In genomic region chr10:79983670-79984069, GRCm38 (mm10) we compare ENCODE assay signal across 9 mouse cellular contexts. TPM values are rescaled to one million over a fixed set of nuclear protein-coding genes. Genes with fewer than 3 reads are reported as not detected.
DNase-seq lines count a peak whose midpoint lies in the region; ATAC-seq and TF ChIP-seq lines count a peak whose summit lies in the region.
"Had no signal": no experiment of that assay in that cellular context is flagged by ENCODE, and none has a peak within 500 bp of the region (broad histone marks: within the 10 kb centered on the region; RNA-seq: fewer than 3 reads in every experiment).

No protein-coding gene starts in this region.

- no peak for ATAC-seq in heart, postnatal 0 days (ENCODE audit: insufficient read depth, low read depth)
- ATAC-seq in neural tube, embryonic 15.5 days (ENCODE audit: low FRiP score), result no peak

- no peaks in the 10 kb centered on the region for H3K9me3 ChIP-seq in forebrain, embryonic 10.5 days
- H3K9me3 ChIP-seq in heart, postnatal 0 days (replicated peaks; ENCODE audit: control insufficient read depth, low read length), result no peaks in the 10 kb centered on the region
- H3K9me3 ChIP-seq in neural tube, embryonic 15.5 days (replicated peaks), result no peaks in the 10 kb centered on the region

- H3K79me2 ChIP-seq in C2C12 (ENCODE audit: control insufficient read depth, insufficient read depth), result peaks cover 58% of the 10 kb centered on the region

- under 1% methylated on average over 21 of the region's 21 CpGs for WGBS in bone marrow, adult 2 months
- 2% methylated on average over 21 of the region's 21 CpGs for WGBS in forebrain, embryonic 10.5 days
- WGBS in heart, postnatal 0 days, result under 1% methylated on average over 18 of the region's 21 CpGs
- WGBS in lung, adult 2 months, result 4% methylated on average over 21 of the region's 21 CpGs
- under 1% methylated on average over 19 of the region's 21 CpGs for WGBS in neural tube, embryonic 15.5 days

- peak overlapping the region; percentile 89 for H3ac ChIP-seq in C2C12 (ENCODE audit: control insufficient read depth, insufficient read length, low read depth)

- DNase-seq in forebrain, embryonic 10.5 days (ENCODE audit: extremely low spot score, low spot score), result peak; percentile 66
- no peak for DNase-seq in heart, postnatal 0 days (ENCODE audit: low spot score)
- peak in 1 of 2 experiments; percentile 61 for DNase-seq in layer of hippocampus, adult 2 months (ENCODE audit: low spot score in 2 of 2)
- peak; percentile 66 for DNase-seq in lung, adult 2 months
- peak; percentile 60 to 76 for DNase-seq in thymus, adult 18-20 months

- H3K36me3 ChIP-seq in C2C12 (ENCODE audit: control insufficient read depth, insufficient read depth), result peaks cover 18% of the 10 kb centered on the region
- peaks cover 38% of the 10 kb centered on the region for H3K36me3 ChIP-seq in forebrain, embryonic 10.5 days (replicated peaks)
- H3K36me3 ChIP-seq in heart, postnatal 0 days (replicated peaks; ENCODE audit: control insufficient read depth, insufficient read depth, low read length), result peaks cover 8% of the 10 kb centered on the region; the same call in 1 of the 2 replicates
- H3K36me3 ChIP-seq in neural tube, embryonic 15.5 days, result peaks cover 8% of the 10 kb centered on the region

- H3K4me3 ChIP-seq in C2C12 (ENCODE audit: insufficient read depth, poor library complexity, severe bottlenecking), result peak overlapping the region; percentile 96
- H3K4me3 ChIP-seq in bone marrow, adult 2 months (replicated peaks; ENCODE audit: control insufficient read depth, low read depth, low read length), result peak overlapping the region; percentile 82
- peak overlapping the region; percentile 80 for H3K4me3 ChIP-seq in forebrain, embryonic 10.5 days
- peak overlapping the region; percentile 74 for H3K4me3 ChIP-seq in heart, postnatal 0 days (ENCODE audit: low read depth, low read length)
- peak overlapping the region; percentile 81 for H3K4me3 ChIP-seq in layer of hippocampus, adult 2 months
- H3K4me3 ChIP-seq in lung, adult 2 months (replicated peaks; ENCODE audit: extremely low read depth, low read depth, low read length), result peak overlapping the region; percentile 85
- peak overlapping the region; percentile 61 for H3K4me3 ChIP-seq in neural tube, embryonic 15.5 days (replicated peaks)

- peaks cover 40% of the 10 kb centered on the region for H3K79me3 ChIP-seq in C2C12 (ENCODE audit: low read depth)

- H3K4me2 ChIP-seq in heart, postnatal 0 days (ENCODE audit: low read depth, low read length), result peak overlapping the region; percentile 93
- H3K4me2 ChIP-seq in neural tube, embryonic 15.5 days, result peak overlapping the region; percentile 96

- H3K4me1 ChIP-seq in bone marrow, adult 2 months (ENCODE audit: control insufficient read depth, insufficient read depth, low read length), result peaks cover 8% of the 10 kb centered on the region; the same call in 1 of the 2 replicates
- peaks cover 63% of the 10 kb centered on the region for H3K4me1 ChIP-seq in forebrain, embryonic 10.5 days
- H3K4me1 ChIP-seq in heart, postnatal 0 days (ENCODE audit: control insufficient read depth, insufficient read depth), result peaks cover 26% of the 10 kb centered on the region
- H3K4me1 ChIP-seq in lung, adult 2 months (ENCODE audit: control insufficient read depth, insufficient read depth, low read length), result peaks cover 27% of the 10 kb centered on the region
- peaks cover 62% of the 10 kb centered on the region for H3K4me1 ChIP-seq in neural tube, embryonic 15.5 days

- 0 out of 2 replicates have a peak, but pooled peaks have one; percentile 22 for TF ChIP-seq EP300 in heart, postnatal 0 days (IDR thresholded peaks at IDR 0.05; ENCODE audit: low read depth)

- H3K27me3 ChIP-seq in C2C12 (ENCODE audit: control insufficient read depth, insufficient read depth, insufficient read length), result no peaks in the 10 kb centered on the region
- peaks cover 26% of the 10 kb centered on the region for H3K27me3 ChIP-seq in forebrain, embryonic 10.5 days (ENCODE audit: poor library complexity, severe bottlenecking)
- no peaks in the 10 kb centered on the region for H3K27me3 ChIP-seq in heart, postnatal 0 days (ENCODE audit: control insufficient read depth, insufficient read depth, low read length)
- peaks cover 16% of the 10 kb centered on the region for H3K27me3 ChIP-seq in neural tube, embryonic 15.5 days (replicated peaks)

- peak overlapping the region; percentile 83 for H3K9ac ChIP-seq in heart, postnatal 0 days (replicated peaks; ENCODE audit: low read depth, low read length)
- H3K9ac ChIP-seq in neural tube, embryonic 15.5 days (replicated peaks), result peak overlapping the region; percentile 79

- no peak for TF ChIP-seq CTCF in C2C12 (IDR thresholded peaks at IDR 0.05; ENCODE audit: control insufficient read depth, insufficient read depth, insufficient read length)
- TF ChIP-seq CTCF in bone marrow, adult 2 months (IDR thresholded peaks at IDR 0.05; ENCODE audit: control insufficient read depth, insufficient read depth, low read length), result no peak
- no peak for TF ChIP-seq CTCF in heart, postnatal 0 days (IDR thresholded peaks at IDR 0.05; ENCODE audit: low read depth)
- TF ChIP-seq CTCF in layer of hippocampus, adult 2 months (conservative IDR thresholded peaks at IDR 0.05), result no peak
- TF ChIP-seq CTCF in lung, adult 2 months (IDR thresholded peaks at IDR 0.05; ENCODE audit: insufficient read depth, low read length), result no peak

- H3K27ac ChIP-seq in bone marrow, adult 2 months (ENCODE audit: control insufficient read depth, insufficient read depth, low read depth, low read length, poor library complexity), result peak overlapping the region; percentile 82
- H3K27ac ChIP-seq in forebrain, embryonic 10.5 days, result peak overlapping the region; percentile 92
- H3K27ac ChIP-seq in heart, postnatal 0 days (ENCODE audit: low read depth), result peak overlapping the region; percentile 98
- peak overlapping the region; percentile 92 for H3K27ac ChIP-seq in layer of hippocampus, adult 2 months
- H3K27ac ChIP-seq in neural tube, embryonic 15.5 days (replicated peaks), result peak overlapping the region; percentile 98

- peak; percentile 22; the same call in 1 of the 2 replicates for TF ChIP-seq POLR2A in bone marrow, adult 2 months (IDR thresholded peaks at IDR 0.05; ENCODE audit: borderline replicate concordance, control insufficient read depth, low read depth, low read length)
- no peak for TF ChIP-seq POLR2A in lung, adult 2 months (IDR thresholded peaks at IDR 0.05; ENCODE audit: borderline replicate concordance, extremely low read depth, low read depth, low read length)

RNA-seq across cellular contexts. Expression of gene Tmem259, which starts 0.5 kb away (rescaled TPM):
- 102 TPM for polyA plus RNA-seq in C2C12 (2012; fragmentation: generic; extraction: Trizol)
- polyA plus RNA-seq in bone marrow, adult 2 months (2011; ENCODE audit: insufficient read depth, insufficient read length, low replicate concordance, missing spikeins), result 78.6 and 131 TPM in 2 replicates
- 8.4 and 9.6 TPM in 2 replicates for polyA plus RNA-seq in forebrain, embryonic 10.5 days (2016; fragmentation: Nextera tagmentation; extraction: Ambion mirVana)
- total RNA-seq in heart, postnatal 0 days (2014; rRNA removed; ENCODE audit: low replicate concordance), result 162 and 182 TPM in 2 replicates
- polyA plus RNA-seq in heart, postnatal 0 days (2015; fragmentation: Nextera tagmentation; extraction: Ambion mirVana), result 18.0 and 18.1 TPM in 2 replicates
- 100 to 1,000 TPM; 124 TPM for total RNA-seq in layer of hippocampus, adult 2 months (2021)
- 294 and 318 TPM in 2 replicates for polyA plus RNA-seq in lung, adult 2 months (2012; rRNA removed)
- polyA plus RNA-seq in neural tube, embryonic 15.5 days (2015; fragmentation: Nextera tagmentation; extraction: Ambion mirVana), result 21.3 and 24.7 TPM in 2 replicates

RNA-seq across cellular contexts. Expression of gene Cnn2, which starts 4.7 kb away (rescaled TPM):
- polyA plus RNA-seq in C2C12 (2012; fragmentation: generic; extraction: Trizol), result 437 TPM
- polyA plus RNA-seq in bone marrow, adult 2 months (2011; ENCODE audit: insufficient read depth, insufficient read length, low replicate concordance, missing spikeins), result 41.7 and 92.4 TPM in 2 replicates
- polyA plus RNA-seq in forebrain, embryonic 10.5 days (2016; fragmentation: Nextera tagmentation; extraction: Ambion mirVana), result 222 and 226 TPM in 2 replicates
- 142 and 158 TPM in 2 replicates for total RNA-seq in heart, postnatal 0 days (2014; rRNA removed; ENCODE audit: low replicate concordance)
- 126 and 149 TPM in 2 replicates for polyA plus RNA-seq in heart, postnatal 0 days (2015; fragmentation: Nextera tagmentation; extraction: Ambion mirVana)
- 1 to 10 TPM; 5.4 to 5.6 TPM for total RNA-seq in layer of hippocampus, adult 2 months (2021)
- 387 and 395 TPM in 2 replicates for polyA plus RNA-seq in lung, adult 2 months (2012; rRNA removed)
- polyA plus RNA-seq in neural tube, embryonic 15.5 days (2015; fragmentation: Nextera tagmentation; extraction: Ambion mirVana), result 31.6 and 76.4 TPM in 2 replicates

RNA-seq across cellular contexts. Expression of gene Abca7, which starts 12.6 kb away (rescaled TPM):
- polyA plus RNA-seq in C2C12 (2012; fragmentation: generic; extraction: Trizol), result 10.7 TPM
- polyA plus RNA-seq in bone marrow, adult 2 months (2011; ENCODE audit: insufficient read depth, insufficient read length, low replicate concordance, missing spikeins), result 54.3 and 96.9 TPM in 2 replicates
- 2.9 and 3.1 TPM in 2 replicates for polyA plus RNA-seq in forebrain, embryonic 10.5 days (2016; fragmentation: Nextera tagmentation; extraction: Ambion mirVana)
- total RNA-seq in heart, postnatal 0 days (2014; rRNA removed; ENCODE audit: low replicate concordance), result 10.4 and 11.4 TPM in 2 replicates
- 1.9 TPM in 2 replicates for polyA plus RNA-seq in heart, postnatal 0 days (2015; fragmentation: Nextera tagmentation; extraction: Ambion mirVana)
- total RNA-seq in layer of hippocampus, adult 2 months (2021), result 10 to 100 TPM; 10.7 to 11.0 TPM
- polyA plus RNA-seq in lung, adult 2 months (2012; rRNA removed), result 31.4 and 38.2 TPM in 2 replicates
- polyA plus RNA-seq in neural tube, embryonic 15.5 days (2015; fragmentation: Nextera tagmentation; extraction: Ambion mirVana), result 5.2 and 5.6 TPM in 2 replicates

RNA-seq across cellular contexts. Expression of gene Grin3b, which starts 13.2 kb away (rescaled TPM):
- polyA plus RNA-seq in C2C12 (2012; fragmentation: generic; extraction: Trizol), result 0.30 TPM
- polyA plus RNA-seq in bone marrow, adult 2 months (2011; ENCODE audit: insufficient read depth, insufficient read length, low replicate concordance, missing spikeins), result not detected in 2 replicates
- polyA plus RNA-seq in forebrain, embryonic 10.5 days (2016; fragmentation: Nextera tagmentation; extraction: Ambion mirVana), result 0.20 and 0.31 TPM in 2 replicates
- total RNA-seq in heart, postnatal 0 days (2014; rRNA removed; ENCODE audit: low replicate concordance), result not detected in 2 replicates
- 0.29 and 0.34 TPM in 2 replicates for polyA plus RNA-seq in heart, postnatal 0 days (2015; fragmentation: Nextera tagmentation; extraction: Ambion mirVana)
- under 1 TPM in 1 of 2 experiments, not detected in 1; 0.15 TPM for total RNA-seq in layer of hippocampus, adult 2 months (2021)
- polyA plus RNA-seq in lung, adult 2 months (2012; rRNA removed), result 0.33 TPM in 1 of 2 replicates, not detected in the other
- 0.32 and 0.33 TPM in 2 replicates for polyA plus RNA-seq in neural tube, embryonic 15.5 days (2015; fragmentation: Nextera tagmentation; extraction: Ambion mirVana)
- total RNA-seq: common myeloid progenitor, adult 5-6 weeks had no signal

RNA-seq across cellular contexts. Expression of gene Wdr18, which starts 23.7 kb away (rescaled TPM):
- 48.6 TPM for polyA plus RNA-seq in C2C12 (2012; fragmentation: generic; extraction: Trizol)
- polyA plus RNA-seq in bone marrow, adult 2 months (2011; ENCODE audit: insufficient read depth, insufficient read length, low replicate concordance, missing spikeins), result 26.7 and 43.3 TPM in 2 replicates
- 165 and 167 TPM in 2 replicates for polyA plus RNA-seq in forebrain, embryonic 10.5 days (2016; fragmentation: Nextera tagmentation; extraction: Ambion mirVana)
- total RNA-seq in heart, postnatal 0 days (2014; rRNA removed; ENCODE audit: low replicate concordance), result 29.3 and 51.5 TPM in 2 replicates
- polyA plus RNA-seq in heart, postnatal 0 days (2015; fragmentation: Nextera tagmentation; extraction: Ambion mirVana), result 54.3 and 58.4 TPM in 2 replicates
- total RNA-seq in layer of hippocampus, adult 2 months (2021), result 10 to 100 TPM; 44.8 to 47.0 TPM
- 33.5 and 35.5 TPM in 2 replicates for polyA plus RNA-seq in lung, adult 2 months (2012; rRNA removed)
- 94.4 and 104 TPM in 2 replicates for polyA plus RNA-seq in neural tube, embryonic 15.5 days (2015; fragmentation: Nextera tagmentation; extraction: Ambion mirVana)
